Mouse (Mus musculus) frontal cortex, adult 2 months (tissue): ENCODE measurements at regions not wholly inside any gene's neighbourhood (a gene's known extent, or its start where the extent isn't known, plus 50 kb on each side); places are given as distances from the start of the nearest gene placed in this dataset.

ENCODE experiments used
- DNase-seq, 2 experiments: peaks; one replicate each; pipeline ENCODE4 v3.0.0; 2022; ENCODE audit warnings: low spot score in 1 of 2; ENCODE audit errors: extremely low spot score in 1 of 2

DNA sequence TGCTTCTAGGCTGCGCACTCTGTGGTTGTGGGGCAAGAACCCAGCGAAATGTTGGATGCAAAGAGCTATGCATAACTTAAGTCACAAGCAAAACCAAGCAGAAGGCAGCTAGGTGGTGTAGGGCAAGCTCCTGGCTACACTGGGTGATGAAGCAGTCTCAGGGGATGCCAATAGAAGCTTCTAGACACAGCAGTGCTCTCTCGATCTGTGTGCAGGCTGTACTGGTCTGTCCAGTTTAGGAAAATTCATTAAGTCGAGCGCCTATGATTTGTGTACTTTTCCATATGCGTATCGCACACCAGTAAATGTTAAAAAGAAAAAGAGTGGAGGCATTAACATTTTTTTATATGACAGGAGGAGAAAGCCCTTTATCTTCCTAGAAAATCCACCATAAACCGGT lies 533.6 kb upstream of the Tbx3 start:
- DNase-seq, result no peak

DNA sequence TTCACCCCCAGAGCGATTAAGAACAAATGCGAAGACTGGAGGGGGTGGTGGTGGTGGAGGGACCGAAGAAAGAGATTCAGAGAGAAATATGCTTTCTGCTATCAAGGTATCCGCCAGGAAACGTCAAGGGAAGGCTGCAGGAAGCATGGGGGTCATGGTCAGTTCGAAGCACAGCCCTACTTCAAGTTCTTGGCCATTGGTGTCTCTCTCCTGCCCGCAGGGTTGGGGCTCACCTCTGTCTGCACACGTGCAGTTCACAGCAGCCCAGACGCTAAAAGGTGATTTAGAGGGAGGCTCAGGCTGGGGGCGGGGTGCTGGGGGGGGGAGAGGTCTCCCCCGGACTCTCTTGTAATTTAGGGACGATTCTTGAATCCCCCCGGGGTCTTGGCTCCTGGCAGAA lies 533.1 kb upstream of the Tbx3 start:
- DNase-seq, result no peak

DNA sequence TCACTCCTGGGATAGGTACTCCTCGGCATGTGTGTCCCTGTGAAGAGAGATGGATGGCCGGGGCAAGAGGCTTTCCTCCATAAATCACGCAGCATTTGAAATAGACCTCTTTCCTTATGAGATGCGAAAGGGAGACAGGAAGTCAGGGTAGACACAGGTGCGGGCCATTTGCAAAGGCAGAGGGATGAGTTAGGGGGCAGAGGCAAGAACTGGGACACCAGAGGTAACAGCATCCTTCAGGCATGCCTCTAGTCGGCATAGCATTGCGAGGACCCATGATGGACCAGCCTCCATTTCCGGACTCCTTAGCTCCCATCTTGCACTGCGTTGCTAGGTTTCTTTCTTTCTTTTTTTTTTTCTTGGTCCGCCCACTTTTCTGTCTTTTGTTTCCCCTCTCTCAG lies 532.6 kb upstream of the Tbx3 start:
- DNase-seq, result no peak

DNA sequence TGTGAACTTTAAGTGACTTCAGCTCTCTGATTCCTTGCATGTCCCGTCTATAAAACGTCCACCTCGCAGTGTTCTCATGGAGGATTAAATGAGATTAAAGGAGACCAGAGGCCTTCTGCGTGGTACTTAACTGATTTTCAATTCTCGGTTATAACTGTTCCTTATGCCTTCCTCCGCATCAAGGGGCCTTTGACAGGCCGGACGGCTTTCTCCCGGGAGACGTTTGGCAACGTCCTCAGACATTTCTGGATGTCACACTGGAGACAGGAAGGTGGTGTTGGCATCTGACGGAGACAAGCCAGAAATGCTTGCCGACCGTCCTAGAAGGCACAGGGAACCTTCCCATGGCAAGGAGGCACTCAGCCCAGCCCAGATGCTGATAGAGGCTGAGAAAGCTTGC lies 532.2 kb upstream of the Tbx3 start:
- no peak for DNase-seq

DNA sequence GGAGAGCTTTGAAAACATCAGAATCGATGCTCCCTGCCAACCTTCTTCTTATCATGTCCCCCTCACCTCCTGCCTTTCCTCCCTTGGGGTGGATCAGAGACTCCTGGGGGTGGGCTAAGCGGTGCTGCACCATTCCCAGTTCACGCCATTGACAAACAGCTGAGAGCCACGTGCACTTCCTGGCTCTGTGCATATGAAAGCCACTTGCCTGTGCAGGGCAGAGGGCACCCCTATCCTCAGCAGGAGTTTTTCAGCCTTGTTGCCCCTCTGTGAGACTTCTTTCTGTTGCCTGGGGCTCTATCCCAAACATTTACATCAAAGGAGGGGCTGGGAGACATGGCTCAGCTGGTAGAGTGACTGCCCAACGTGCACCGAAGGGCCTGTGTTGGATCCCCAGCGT lies 531.1 kb upstream of the Tbx3 start:
- no peak for DNase-seq

DNA sequence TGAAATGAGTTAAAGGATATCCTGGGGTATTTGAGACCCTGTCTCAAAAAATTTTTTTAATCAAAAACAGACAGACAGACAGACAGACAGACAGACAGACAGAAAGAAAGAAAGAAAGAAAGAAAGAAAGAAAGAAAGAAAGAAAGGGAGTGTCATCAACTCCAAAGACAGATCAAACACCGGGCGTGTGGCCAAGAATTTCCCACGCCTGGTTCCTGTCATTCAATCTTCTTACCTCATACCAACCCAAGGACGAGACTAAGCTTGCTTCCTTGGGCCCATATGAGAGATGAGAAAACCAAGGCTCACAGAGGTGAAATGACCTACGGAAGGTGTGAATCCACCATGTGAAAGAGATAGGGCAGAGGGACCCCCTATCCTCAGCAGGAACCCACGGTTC lies 530.7 kb upstream of the Tbx3 start:
- no peak for DNase-seq

DNA sequence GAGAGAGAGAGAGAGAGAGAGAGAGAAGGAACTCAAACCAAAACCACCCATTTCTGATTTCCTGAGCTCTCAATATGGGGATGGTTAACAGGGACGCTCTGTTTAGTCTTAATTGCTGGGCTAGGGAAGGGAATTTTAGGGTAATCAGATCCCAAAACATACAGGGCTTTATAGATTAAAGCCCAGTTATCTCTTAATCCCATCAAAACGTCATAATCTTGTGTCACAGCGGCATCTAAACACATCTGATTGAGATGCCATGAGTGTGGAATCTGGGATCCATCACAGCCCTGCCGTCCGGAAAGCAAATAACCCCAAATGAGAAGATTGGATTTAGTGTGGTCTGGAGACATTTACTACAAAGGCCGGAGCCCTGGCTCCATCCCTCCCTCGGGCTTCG lies 527.1 kb upstream of the Tbx3 start:
- DNase-seq, result no peak

DNA sequence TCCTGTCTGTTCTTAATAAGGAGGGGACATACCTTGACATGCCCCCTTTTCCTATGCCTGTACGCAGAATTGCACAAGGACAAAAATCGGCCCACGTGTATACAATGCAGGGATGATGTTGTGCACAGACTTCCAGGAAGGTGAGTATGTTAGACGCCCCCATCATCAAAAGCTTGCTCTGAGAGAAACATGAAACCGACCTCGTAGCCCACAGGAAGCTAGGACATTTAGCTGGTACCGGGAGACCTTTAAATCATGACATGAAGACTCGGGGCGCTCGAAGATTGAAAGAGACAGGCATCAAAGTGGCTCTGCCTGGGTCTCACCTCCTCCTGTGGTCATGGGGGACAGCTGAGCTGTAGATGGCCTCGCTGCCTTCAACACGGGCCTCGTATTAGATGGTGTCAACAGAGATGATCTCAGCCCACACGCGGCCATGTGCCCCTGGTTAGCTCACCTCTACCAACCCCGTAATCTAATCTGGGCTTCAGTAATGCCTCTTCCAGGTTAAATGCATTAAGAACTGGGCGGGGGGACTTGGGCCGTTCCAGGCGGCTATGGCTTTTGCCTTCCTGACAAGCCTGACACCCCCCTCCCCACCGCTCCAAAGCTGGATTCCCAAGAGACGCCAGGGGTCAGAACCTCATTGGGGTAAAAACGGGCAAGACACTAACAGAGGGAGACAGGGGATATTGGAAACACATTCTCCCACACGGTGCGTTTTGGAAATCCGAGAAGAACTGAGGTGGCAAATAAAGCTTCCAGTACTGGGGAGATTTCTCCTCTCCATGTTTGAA lies 520.9 kb upstream of the Tbx3 start:
- no peak for DNase-seq

DNA sequence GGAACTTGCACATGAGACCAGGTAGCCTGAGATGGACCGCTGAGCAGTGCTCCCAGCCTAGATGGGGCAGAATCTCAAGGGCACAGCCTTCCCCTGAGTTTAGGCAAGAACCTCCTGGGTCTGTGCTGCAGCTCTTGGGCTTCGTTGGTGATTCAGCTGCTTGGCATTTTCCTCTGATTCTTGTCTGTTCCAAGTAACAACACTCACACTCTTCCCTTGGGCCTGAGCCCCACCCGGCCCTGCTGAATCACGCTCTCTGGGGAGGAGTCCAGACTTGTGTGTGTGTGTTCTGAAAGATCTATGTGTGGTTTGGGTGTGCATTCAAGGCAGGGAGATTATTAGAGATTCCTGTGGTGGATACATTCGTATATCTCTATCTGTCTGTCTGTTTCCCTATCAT lies 517.4 kb upstream of the Tbx3 start:
- DNase-seq, result no peak

DNA sequence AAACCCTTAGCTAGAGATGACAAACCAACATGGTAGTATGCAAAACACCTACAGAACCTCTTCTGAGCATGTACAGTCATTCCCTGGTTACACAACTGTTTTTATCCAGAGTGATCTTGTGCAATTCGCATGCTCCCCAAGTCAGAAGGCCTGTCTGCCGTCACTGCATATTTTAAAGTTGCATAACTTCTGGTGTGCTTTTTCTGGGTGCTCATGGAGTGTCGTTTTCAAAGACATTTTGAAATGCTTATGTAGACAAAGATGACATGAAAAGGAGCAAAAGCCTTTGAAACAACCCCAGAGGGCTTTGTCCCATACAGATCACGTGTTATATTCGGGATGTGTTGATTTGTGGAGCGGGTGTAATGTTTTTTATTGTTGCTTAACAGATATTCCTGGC lies 513.8 kb upstream of the Tbx3 start:
- no peak for DNase-seq

DNA sequence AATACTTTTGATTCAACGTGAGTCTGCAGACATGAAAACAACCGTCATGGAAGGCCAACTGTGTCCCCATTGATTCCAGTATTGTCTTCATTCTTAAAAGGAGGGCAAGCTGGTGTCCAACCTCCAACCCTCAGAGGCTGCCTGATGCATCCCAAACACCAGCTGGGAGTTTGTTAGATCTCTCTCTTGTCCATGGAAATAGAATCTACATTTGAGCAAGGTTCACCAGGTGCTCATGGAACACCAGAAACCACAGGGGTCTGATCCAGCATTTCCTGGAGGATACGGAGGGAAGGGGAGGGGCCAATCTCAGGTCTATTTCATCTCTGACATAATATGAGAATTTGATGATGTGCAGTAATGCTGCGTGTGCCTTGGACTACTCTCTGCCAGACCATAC lies 512.3 kb upstream of the Tbx3 start:
- no peak for DNase-seq

DNA sequence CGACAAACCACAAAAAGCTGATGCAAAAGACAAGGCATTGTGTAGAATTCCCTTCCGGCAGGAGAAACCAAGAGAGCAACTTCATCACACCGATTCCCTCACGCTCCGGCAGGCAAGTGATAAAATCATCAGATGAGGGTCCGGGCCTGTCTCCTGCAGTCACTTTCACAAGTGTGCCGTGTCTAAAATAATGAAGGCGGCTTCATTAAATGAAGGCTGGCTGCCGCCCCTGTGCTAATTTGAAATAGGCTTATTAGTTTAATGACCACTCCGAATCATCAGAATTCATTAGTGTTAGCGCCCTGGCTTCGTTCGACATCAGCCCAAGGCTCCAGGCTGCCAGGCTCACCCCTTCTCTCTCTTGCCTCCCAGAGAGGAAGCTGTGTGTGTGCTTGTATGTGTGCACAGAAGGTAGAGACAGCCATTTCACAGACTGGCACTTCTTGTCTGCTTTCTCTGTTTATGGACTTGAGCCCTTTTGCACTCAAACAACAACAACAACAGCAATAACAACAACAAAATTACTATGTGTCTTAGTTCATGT lies 508.3 kb upstream of the Tbx3 start:
- DNase-seq, result no peak

DNA sequence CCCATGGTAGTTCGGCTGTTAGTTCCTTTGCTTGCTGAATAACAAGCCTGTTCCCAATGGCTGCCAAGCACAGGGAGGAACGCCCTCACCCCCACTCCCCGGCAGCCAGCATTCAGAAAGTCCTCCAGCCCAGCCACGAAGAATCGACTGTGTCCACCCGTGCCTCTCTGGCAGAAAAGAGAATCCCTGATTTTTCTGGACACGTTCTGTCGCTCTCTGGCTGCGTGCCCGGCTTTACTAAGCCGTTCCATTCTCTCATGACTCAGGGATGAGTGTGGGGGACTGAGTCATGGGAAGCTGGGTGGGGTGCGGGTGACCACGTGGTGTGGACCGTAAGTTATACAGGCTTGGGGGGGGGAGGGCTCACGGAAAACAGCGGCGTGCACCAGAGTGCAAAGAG lies 502.8 kb upstream of the Tbx3 start:
- peak; percentile 66 to 91 for DNase-seq

DNA sequence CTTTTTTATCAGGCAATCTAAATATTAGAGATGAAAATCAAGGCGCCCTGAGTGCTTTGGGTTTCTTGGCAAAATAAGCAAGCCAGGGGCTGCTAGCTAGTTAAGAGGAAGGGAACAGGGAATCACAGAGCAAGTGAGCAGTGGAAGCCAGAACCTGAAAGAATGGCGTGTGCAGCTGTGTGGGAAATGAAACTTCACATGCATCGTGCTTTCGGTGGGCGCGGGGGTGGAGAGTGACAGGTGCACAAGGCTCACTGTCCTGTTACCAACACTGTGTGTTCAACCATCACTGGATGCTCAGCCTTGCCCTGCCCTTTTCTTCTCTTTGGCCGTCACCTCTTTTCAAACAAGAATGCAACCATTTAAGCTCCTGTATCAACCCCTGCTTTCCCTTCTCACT lies 501.2 kb upstream of the Tbx3 start:
- DNase-seq, result no peak

DNA sequence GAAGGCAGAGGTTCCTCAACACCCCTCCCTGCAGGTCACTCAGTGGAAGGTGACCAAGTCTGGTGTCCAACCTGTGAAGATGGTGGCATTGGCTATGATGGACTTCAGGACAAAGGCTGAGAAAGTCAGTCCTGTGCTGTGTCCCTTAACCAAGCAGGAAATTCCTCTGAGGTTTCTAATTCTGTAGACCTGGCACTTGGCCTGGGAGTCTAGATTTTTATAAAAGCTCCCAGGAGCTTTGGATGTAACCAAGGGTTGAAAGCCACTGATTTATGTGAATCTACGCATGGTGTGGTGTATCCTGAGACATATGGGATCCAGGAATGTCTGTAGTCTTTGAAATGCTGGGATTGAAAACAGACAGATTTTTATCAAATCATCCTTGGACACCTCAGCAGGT lies 498.8 kb upstream of the Tbx3 start:
- no peak for DNase-seq

DNA sequence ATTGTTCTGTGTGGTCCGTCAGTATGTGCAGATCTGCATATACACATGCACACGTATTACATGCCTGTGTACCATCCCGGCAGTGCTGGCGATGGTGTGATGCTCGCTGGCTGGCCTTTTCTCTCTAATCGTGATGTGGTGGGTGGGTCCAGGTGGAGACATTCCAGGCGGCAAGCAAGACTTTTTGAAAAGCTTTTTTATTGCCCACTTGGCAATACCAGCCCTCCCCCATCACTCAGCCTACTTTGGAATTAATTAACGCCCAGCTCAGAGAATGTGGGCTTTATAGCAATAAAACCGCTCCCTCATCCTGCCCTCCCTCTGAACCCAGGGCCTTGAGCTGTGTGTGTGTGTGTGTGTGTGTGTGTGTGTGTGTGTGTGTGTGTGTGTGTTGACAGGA lies 491.7 kb upstream of the Tbx3 start:
- no peak for DNase-seq

DNA sequence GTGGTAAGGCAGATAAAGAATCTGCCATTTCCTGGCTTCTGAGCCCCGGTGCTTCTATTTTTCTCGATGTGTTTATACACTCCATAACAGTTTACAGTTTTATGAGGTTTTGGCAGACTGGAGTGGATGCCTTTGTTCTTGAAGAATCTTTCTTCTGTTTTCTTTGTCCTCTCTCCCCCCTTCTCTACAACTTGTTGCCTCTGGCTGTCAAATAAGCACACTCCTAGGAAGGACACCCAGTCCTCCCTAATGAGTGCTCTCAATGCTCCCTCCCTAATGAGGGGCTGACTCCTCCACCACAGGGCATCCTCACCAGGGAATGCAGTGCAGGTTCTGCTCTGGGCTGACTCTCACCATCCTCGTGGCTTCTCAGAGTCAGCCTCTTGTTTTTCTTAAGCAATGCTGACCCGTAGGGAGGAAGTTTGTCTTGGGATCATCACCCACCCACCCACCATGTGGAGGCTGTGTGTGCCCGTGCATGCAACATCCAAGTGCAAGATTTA lies 486.9 kb upstream of the Tbx3 start:
- no peak for DNase-seq

DNA sequence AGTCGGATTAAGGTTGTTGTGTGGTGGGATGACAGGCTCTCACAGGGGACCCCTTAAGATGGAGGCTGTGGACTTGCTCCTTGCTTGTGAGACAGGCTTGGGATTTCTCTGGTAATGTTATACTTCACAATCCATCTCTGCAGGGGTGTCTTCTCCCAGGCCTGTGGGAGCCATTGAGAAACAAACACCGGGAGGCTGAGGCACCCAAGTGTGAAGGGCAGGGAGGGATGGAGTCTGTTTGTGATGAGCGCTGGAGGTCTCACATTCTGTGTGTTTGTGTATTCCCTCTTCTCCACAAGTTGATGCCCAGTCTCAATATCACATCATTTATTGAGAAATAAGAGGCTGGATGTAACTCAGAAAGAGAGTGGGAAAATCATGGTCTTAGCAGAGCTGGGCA lies 483.9 kb upstream of the Tbx3 start:
- DNase-seq, result no peak

DNA sequence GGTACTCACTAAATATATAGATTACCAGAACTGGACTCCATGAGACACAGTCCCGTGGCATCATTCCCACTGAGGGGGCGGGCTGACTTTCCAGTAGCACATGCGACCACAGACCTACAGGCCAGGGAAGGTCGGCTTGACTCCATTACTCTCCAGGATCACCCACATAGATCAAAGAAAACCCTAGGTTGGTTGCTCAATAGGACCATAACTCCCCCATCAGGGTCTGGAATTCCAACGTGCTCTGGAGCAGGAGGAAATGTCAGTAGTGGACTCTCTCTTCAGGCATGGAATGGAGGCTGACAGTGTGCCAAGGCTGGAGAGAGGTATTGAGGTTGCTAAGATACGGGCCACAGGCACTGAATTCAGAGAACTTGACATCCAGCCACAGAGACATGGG lies 482.0 kb upstream of the Tbx3 start:
- DNase-seq, result no peak

DNA sequence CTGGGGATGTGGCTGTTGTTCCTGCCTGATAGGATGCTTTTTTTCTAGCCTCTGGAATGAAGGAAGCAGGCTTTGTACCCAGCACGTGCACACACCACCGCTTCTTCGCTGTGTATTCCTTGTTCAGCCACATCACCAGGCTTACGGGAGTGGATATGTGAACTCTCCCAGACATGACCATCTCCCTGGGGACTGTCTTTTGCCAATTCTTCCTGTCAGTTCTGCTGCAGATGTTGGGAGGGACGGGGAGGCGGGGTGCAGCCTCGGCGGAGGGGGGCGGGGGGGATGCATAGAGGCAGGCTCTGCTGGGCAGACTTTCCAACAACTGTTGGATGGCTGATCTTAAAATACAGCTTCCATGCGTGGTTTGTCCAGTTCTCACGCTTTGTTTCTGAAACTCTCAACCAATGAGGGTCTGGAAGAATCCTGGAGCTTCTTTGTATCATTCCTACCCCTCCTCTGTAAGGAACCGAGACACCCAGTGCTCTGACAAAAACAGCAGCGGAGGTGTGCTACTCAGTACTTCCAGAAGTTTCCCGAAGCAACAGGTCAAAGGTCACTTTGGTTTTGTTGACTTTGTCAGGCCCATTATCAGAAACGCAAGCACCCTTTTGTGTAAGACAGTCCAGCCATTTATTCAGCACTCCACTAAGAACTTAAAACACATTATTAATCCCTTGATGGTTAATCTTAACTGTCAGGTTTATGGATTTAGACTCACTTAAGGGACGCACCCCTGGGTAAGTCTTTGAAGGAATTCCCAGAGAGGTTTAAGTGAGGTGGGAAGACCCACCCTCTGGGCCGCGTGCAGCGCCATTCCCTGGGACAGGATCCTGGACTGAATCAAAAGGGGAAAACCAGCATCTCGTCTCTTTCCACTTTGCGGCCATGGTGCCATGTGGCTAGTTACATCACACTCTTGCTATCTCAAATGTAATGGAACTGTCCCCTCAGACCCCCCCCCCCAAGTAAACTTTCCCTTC lies 476.5 kb upstream of the Tbx3 start:
- no peak for DNase-seq

DNA sequence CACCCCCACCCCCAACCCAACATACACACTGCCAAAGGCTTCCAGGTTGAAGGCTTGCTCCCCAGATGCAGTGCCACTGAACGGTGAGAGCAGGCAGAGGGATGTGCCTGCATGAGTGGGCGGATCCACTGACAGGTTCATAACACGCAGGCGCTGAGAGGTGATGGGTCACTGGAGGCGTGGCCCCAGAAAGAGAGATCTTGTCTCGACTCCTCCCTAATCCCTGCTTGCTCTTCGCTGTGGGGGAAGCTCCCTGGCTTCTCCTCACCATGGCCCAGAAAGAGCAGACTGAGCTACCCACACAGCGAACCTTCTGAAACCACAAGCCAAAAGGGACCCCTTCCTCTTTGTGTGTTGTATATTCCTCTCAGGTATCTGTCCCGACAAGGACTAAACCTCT lies 470.6 kb upstream of the Tbx3 start:
- no peak for DNase-seq
